Mouse (Mus musculus) neutrophil, adult 5-6 weeks (primary cell): Measurements from ENCODE around the gene Enc1. TPM values are rescaled to one million over a fixed set of nuclear protein-coding genes. Genes with fewer than 3 reads are reported as not detected.
"Not testable (repeated sequence)": the region's sequence is repeated elsewhere in the genome, so short reads cannot be mapped to it uniquely, and the experiment has no call there.

Source experiments
- ATAC-seq: fragments of 151-379, 151-347 bp; 2 replicates; pipeline ENCODE4 v1.8.0; 2017; ENCODE audit warnings: mild to moderate bottlenecking, moderate TSS enrichment; ENCODE audit not compliant: insufficient number of reproducible peaks, poor library complexity, low FRiP score, severe bottlenecking; ENCODE audit errors: extremely low read depth
- total RNA-seq: library from RNA; stranded (forward); fragments of 200-1000 nt; gene quantifications from 2 replicates; pipeline ENCODE4 v1.2.3, GENCODE M21; 2017

Enc1 gene
- total RNA-seq, 1 experiment from 2014 or later = 4.1 TPM

GRCm38 (mm10) chr13:97247754-97248153 lies 6.8 kb downstream of the Enc1 start:
- ATAC-seq = no peak

GRCm38 (mm10) chr13:97249051-97249461 lies 8.2 kb downstream of the Enc1 start:
- ATAC-seq = no peak

GRCm38 (mm10) chr13:97249507-97250078 lies 8.7 kb downstream of the Enc1 start:
- no peak for ATAC-seq

- ATAC-seq = no peak
These were observed 9.2 kb downstream of the Enc1 start for GRCm38 (mm10) chr13:97250148-97250547.

GRCm38 (mm10) chr13:97250551-97251380 lies 9.9 kb downstream of the Enc1 start:
- no peak for ATAC-seq

GRCm38 (mm10) chr13:97251736-97252135 lies 10.8 kb downstream of the Enc1 start:
- ATAC-seq = no peak

GRCm38 (mm10) chr13:97252469-97252868 lies 11.6 kb downstream of the Enc1 start:
- no peak for ATAC-seq

- ATAC-seq = no peak
These were observed 12.6 kb downstream of the Enc1 start for GRCm38 (mm10) chr13:97253418-97253981.

- no peak for ATAC-seq
These were observed 13.1 kb downstream of the Enc1 start for GRCm38 (mm10) chr13:97253994-97254393.

- ATAC-seq = no peak
These were observed 13.8 kb downstream of the Enc1 start for GRCm38 (mm10) chr13:97254564-97255164.

- no peak for ATAC-seq
These were observed 15.3 kb downstream of the Enc1 start for GRCm38 (mm10) chr13:97255976-97256848.

- no peak for ATAC-seq
These were observed 16.0 kb downstream of the Enc1 start for GRCm38 (mm10) chr13:97256849-97257379.

- no peak for ATAC-seq
These were observed 18.4 kb downstream of the Enc1 start for GRCm38 (mm10) chr13:97259271-97259670.

GRCm38 (mm10) chr13:97260456-97261180 lies 19.7 kb downstream of the Enc1 start:
- ATAC-seq = no peak

GRCm38 (mm10) chr13:97261549-97261948 lies 20.6 kb downstream of the Enc1 start:
- no peak for ATAC-seq

GRCm38 (mm10) chr13:97262676-97263075 lies 21.8 kb downstream of the Enc1 start:
- no peak for ATAC-seq

- not testable (repeated sequence) for ATAC-seq
These were observed 24.6 kb downstream of the Enc1 start for GRCm38 (mm10) chr13:97265534-97265933.

- ATAC-seq = no peak
These were observed 29.8 kb downstream of the Enc1 start for GRCm38 (mm10) chr13:97270723-97271122.
